Mouse (Mus musculus) lung, postnatal 0 days (tissue): ENCODE results near the gene Fam3c. TPM values are rescaled to one million over a fixed set of nuclear protein-coding genes. Genes with fewer than 3 reads are reported as not detected.

ENCODE experiments used
- ATAC-seq: fragments of 200-750 bp; cut with Nextera tagmentation; 2 replicates; pipeline ENCODE4 v1.8.0; 2017; ENCODE audit warnings: moderate library complexity
- DNase-seq: peaks from one replicate; pipeline ENCODE4 v3.0.0-alpha.2; 2016; ENCODE audit warnings: low spot score
- H3K27ac ChIP-seq: fragments of 300-500 bp; sonication (generic); 2 replicates; pipeline ENCODE4 v1.5.1; 2014; ENCODE audit warnings: antibody characterized with exemption, mild to moderate bottlenecking, low read length, mixed read lengths
- H3K27me3 ChIP-seq: fragments of 300-500 bp; sonication (generic); replicated peaks from 2 replicates; pipeline ENCODE4 v1.6.1; 2014; ENCODE audit warnings: low read length, mixed read lengths; ENCODE audit not compliant: insufficient read depth
- H3K36me3 ChIP-seq: fragments of 300-500 bp; sonication (generic); 2 replicates; pipeline ENCODE4 v1.6.1; 2014; ENCODE audit warnings: low read length, mixed read lengths; ENCODE audit not compliant: insufficient read depth
- H3K4me1 ChIP-seq: fragments of 300-500 bp; sonication (generic); 2 replicates; pipeline ENCODE4 v1.6.1; 2014; ENCODE audit warnings: antibody characterized with exemption, low read depth, low read length, mixed read lengths; ENCODE audit not compliant: insufficient read depth
- H3K4me2 ChIP-seq: fragments of 300-500 bp; sonication (generic); replicated peaks from 2 replicates; pipeline ENCODE4 v1.6.1; 2014; ENCODE audit warnings: low read depth, mild to moderate bottlenecking, low read length, moderate library complexity, mixed read lengths
- H3K4me3 ChIP-seq: fragments of 300-500 bp; sonication (generic); 2 replicates; pipeline ENCODE4 v1.5.1; 2014; ENCODE audit warnings: low read depth, low read length
- H3K9ac ChIP-seq: fragments of 300-500 bp; sonication (generic); replicated peaks from 2 replicates; pipeline ENCODE4 v1.6.1; 2014; ENCODE audit warnings: low read depth, mild to moderate bottlenecking
- H3K9me3 ChIP-seq: fragments of 300-500 bp; sonication (generic); 2 replicates; pipeline ENCODE4 v1.6.1; 2016; ENCODE audit warnings: low read length, mixed read lengths
- CTCF ChIP-seq: IDR thresholded peaks from 2 replicates; pipeline ENCODE4 v1.5.1; 2016; ENCODE audit warnings: antibody characterized with exemption, mild to moderate bottlenecking
- EP300 ChIP-seq: IDR thresholded peaks from 2 replicates; pipeline ENCODE4 v1.6.1; 2016; ENCODE audit warnings: antibody characterized with exemption, mild to moderate bottlenecking, control low read depth
- WGBS: fragments of 180-500 bp; shearing (Covaris S2); extraction: QIAGEN DNeasy Blood & Tissue Kit; methylation state at CpG from one replicate; pipeline ENCODE4 v1.1.7; 2014; 5-methylcytosine and 5-hydroxymethylcytosine counted together
- polyA plus RNA-seq: library from polyadenylated mRNA; unstranded; fragments of >200 nt; fragmentation: Nextera tagmentation; extraction: Ambion mirVana; gene quantifications from 2 replicates; pipeline ENCODE4 v1.2.1, GENCODE M21; 2015

Fam3c gene
- polyA plus RNA-seq, 1 experiment from 2014 or later = 66.9 TPM

DNA sequence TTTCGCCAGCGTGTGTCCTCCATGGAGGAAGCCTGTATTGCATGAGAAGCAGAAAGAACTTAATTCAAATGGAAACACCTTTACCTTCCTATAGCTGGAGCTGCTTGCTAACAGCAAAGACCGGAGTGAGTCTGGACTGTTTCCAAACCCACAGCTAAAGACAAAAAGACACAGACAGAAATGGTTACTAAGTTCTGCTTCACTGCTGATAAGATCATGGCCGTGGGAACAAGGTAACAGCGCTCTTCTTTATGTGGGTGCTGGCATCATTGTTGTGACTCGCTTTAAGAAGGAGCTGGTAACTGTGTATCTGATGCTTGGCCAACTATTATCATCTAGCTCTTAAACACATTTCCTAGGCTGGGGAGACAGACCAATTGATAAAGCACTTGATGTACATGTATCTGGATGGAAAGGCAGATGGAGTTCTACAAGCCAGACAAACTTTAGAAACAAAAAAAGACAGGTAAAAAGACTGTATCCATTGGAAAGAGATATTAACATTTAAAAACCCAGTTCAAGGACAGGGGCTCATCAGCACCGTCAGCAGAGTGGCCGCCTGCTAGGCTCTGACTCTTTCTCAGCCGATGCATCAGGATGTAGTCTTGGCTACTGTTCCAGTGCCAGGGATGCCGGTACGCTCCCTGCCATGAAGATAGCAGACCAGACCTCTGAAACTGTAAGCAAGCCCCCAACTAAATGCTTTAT is 6.4 kb downstream of the Fam3c start:
- Histone ChIP-seq H3K9ac (no peak overlapping the region), H3K4me1 (peaks cover 3% of the 10 kb centered on the region; the same call in 1 of the 2 replicates), H3K27ac (no peak overlapping the region), H3K4me2 (no peak overlapping the region), H3K36me3 (no peaks in the 10 kb centered on the region), H3K9me3 (no peaks in the 10 kb centered on the region), H3K27me3 (no peaks in the 10 kb centered on the region), H3K4me3 (no peak overlapping the region)
- TF ChIP-seq EP300 (no peak), CTCF (no peak)
- 82% methylated on average over 11 of the region's 11 CpGs for WGBS
- ATAC-seq (no peak), DNase-seq (no peak)

DNA sequence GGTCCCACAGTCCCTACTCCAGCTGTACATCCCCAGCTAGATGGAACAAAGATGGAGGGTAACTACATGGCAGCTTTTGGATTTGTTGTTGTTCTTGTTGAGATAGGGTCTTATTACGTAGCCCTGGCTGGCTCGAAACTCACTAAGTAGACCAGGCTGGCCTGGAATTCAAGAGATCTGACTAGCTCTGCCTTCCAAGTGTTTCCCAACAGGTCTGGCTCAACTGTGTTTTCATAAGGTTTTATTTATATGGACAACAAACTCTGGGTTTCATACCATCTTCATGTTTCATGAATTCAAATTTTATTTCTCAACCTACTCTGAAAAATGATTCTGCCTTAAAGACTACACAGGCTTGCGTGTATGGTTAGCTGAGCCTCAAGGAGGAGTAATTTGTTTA is 7.1 kb downstream of the Fam3c start:
- DNase-seq (no peak), ATAC-seq (no peak)
- no peaks in the 10 kb centered on the region for H3K36me3 ChIP-seq
- no peaks in the 10 kb centered on the region for H3K9me3 ChIP-seq
- no peak overlapping the region for H3K4me3 ChIP-seq
- H3K9ac ChIP-seq = no peak overlapping the region
- H3K4me1 ChIP-seq = peaks cover 3% of the 10 kb centered on the region; the same call in 1 of the 2 replicates
- no peak for TF ChIP-seq EP300
- no peak for TF ChIP-seq CTCF
- no peak overlapping the region for H3K4me2 ChIP-seq
- 96% methylated on average over 3 of the region's 3 CpGs for WGBS
- H3K27ac ChIP-seq = no peak overlapping the region
- H3K27me3 ChIP-seq = no peaks in the 10 kb centered on the region

DNA sequence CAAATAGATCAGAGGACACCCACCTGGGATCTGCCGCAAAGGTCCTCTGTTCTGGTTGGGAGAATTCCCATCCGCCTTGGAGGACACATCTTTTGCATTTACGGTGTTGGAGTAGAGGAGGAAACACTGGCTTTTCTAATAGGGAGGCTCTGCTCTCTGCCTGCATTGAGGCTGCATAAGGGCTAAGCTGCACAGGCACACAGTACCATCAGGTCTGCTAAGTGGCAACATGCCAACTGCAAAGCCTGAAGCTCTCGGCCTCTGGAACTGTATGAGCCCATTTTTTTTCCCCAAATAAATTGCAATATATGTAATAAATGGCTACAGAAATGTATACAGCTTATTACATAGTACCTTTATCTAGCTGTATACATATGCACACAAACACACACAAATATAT is 7.9 kb downstream of the Fam3c start:
- H3K4me2 ChIP-seq = no peak overlapping the region
- no peak overlapping the region for H3K4me3 ChIP-seq
- ATAC-seq (no peak), DNase-seq (no peak)
- no peaks in the 10 kb centered on the region for H3K36me3 ChIP-seq
- no peak overlapping the region for H3K27ac ChIP-seq
- no peak overlapping the region for H3K9ac ChIP-seq
- no peaks in the 10 kb centered on the region for H3K9me3 ChIP-seq
- TF ChIP-seq EP300 = no peak
- no peak for TF ChIP-seq CTCF
- 68% methylated on average over 4 of the region's 4 CpGs for WGBS
- H3K4me1 ChIP-seq = peaks cover 3% of the 10 kb centered on the region; the same call in 1 of the 2 replicates
- no peaks in the 10 kb centered on the region for H3K27me3 ChIP-seq

DNA sequence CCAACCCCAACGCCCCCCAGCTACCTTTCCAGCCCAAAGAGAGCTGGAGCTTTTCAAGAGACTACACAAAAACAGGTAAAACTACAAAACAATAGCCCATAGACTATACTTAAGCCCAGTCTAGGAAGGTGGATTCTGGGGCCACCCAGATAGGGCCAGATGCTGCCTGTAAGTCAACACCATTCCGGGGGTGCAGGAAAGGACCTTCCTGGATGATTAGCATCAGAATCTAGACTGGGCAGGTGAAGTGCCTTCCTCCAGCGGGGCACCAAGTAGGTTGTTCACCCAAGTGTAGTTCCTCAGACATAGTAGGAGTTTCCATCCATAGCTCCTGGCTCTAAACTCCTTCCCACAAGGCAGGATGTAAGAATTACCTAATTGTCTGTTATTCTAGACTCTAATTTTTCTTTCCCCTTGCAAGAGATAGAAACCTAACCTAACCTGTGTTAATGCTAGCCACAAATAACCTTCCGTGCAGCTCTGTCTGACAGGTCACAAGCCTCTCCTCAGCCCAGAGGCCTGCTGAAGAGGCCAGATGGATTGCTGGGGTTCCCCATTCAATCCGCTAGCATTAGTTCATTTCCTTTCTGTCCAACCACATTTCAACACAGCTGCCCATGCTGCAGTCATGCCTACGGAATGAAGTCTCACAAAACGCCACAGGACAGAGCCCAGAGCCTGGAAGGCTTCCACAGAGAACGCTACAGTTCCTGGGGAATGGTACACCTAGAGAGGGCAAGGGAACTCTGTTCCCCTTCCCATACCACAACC is 8.7 kb downstream of the Fam3c start:
- no peak overlapping the region for H3K27ac ChIP-seq

DNA sequence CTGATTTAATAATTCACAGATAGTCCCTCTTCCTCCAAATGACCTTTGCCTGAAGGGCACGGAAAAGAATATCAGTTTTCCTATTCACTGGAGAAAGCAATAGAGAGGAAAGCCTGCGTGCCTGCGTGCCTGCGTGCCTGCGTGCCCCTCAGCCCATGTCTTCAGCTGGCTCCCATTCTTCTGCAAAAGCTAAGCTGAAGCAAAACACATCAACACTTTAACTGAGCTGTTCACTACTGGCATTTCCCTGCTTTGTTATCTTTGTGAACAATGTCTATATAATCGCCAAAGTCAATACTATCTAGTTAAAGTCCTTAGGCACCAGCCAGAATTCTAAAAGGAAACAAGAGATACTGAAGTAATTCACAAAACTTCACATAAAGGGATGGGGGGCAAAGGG is 11.6 kb downstream of the Fam3c start:
- peaks cover 3% of the 10 kb centered on the region; the same call in 1 of the 2 replicates for H3K4me1 ChIP-seq
- no peak for TF ChIP-seq EP300
- TF ChIP-seq CTCF = no peak
- H3K4me3 ChIP-seq = no peak overlapping the region
- WGBS = 53% methylated on average over 6 of the region's 6 CpGs
- H3K9me3 ChIP-seq = no peaks in the 10 kb centered on the region
- H3K27me3 ChIP-seq = no peaks in the 10 kb centered on the region
- H3K27ac ChIP-seq = no peak overlapping the region
- H3K4me2 ChIP-seq = no peak overlapping the region
- ATAC-seq = no peak
- H3K9ac ChIP-seq = no peak overlapping the region
- H3K36me3 ChIP-seq = no peaks in the 10 kb centered on the region
- no peak for DNase-seq

More for the DNA sequence above, 8.7 kb downstream of the Fam3c start:
- Histone ChIP-seq H3K36me3 (no peaks in the 10 kb centered on the region), H3K9me3 (no peaks in the 10 kb centered on the region), H3K9ac (no peak overlapping the region), H3K4me3 (no peak overlapping the region), H3K27me3 (no peaks in the 10 kb centered on the region), H3K4me2 (no peak overlapping the region), H3K4me1 (peaks cover 3% of the 10 kb centered on the region; the same call in 1 of the 2 replicates)
- ATAC-seq (no peak), DNase-seq (peak; percentile 29)
- 63% methylated on average over 8 of the region's 8 CpGs for WGBS
- TF ChIP-seq CTCF (no peak), EP300 (no peak)

DNA sequence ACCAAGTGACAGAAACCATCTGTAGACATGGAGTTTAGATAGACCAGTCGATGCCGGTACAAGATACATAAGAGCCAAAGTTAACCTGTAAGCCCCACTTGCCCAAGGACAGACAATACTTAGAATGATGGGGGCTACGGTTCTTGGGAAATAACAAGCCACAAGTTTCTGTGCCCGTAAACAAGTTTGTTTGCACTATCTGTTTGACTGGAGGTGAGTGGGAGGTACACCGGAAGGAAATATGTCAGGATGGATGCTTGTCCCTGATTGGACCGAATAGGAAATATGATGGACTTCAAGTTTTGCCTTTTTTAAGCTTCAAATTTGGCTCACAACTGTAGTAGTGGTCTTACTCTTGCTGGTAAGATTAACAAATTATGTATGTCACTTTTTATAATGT is 12.3 kb downstream of the Fam3c start:
- Histone ChIP-seq H3K4me2 (no peak overlapping the region), H3K27me3 (no peaks in the 10 kb centered on the region), H3K4me3 (no peak overlapping the region), H3K36me3 (no peaks in the 10 kb centered on the region), H3K9ac (no peak overlapping the region), H3K9me3 (no peaks in the 10 kb centered on the region), H3K4me1 (peaks cover 3% of the 10 kb centered on the region; the same call in 1 of the 2 replicates), H3K27ac (no peak overlapping the region)
- ATAC-seq (no peak), DNase-seq (no peak)
- WGBS = 71% methylated on average over 6 of the region's 6 CpGs
- TF ChIP-seq CTCF (no peak), EP300 (no peak)
